Mouse (Mus musculus): ENCODE data around the gene Tfcp2l1. TPM values are rescaled to one million over a fixed set of nuclear protein-coding genes. Genes with fewer than 3 reads are reported as not detected.
A peak's percentile ranks its signal among the peaks of the same experiment; 100 is the strongest.

The Tfcp2l1 gene
- total RNA-seq (2012; rRNA removed) (0.04 and 0.08 TPM in 2 replicates), total RNA-seq (2014; rRNA removed) (0.04 TPM in 2 replicates), polyA plus RNA-seq (2012; ENCODE audit: insufficient read length, low read depth) (0.03 TPM in 2 replicates)

GRCm38 (mm10) chr1:118627781-118628464 is at the start of gene Tfcp2l1:
TSS of gene Tfcp2l1 (plus strand) at chr1:118627945.
- Histone ChIP-seq H3K4me2 (ENCODE audit: insufficient read depth, low read depth, poor library complexity, severe bottlenecking) (peak within 1 kb of the TSS; percentile 62), H3K4me1 (ENCODE audit: control insufficient read depth in 1 of 2, insufficient read depth in 2 of 2) (peaks cover 0 to 12% of the 10 kb centered on the region in 2 experiments; a peak in 2 of 4 replicates), H3K27me3 (replicated peaks) (peaks cover 55% of the 10 kb centered on the region), H3K9me3 (replicated peaks; ENCODE audit: low read length) (no peaks in the 10 kb centered on the region), H3K4me3 (replicated peaks in 1 of 3; ENCODE audit: low read depth in 2 of 3, low read length in 2 of 3, poor library complexity in 1 of 3) (peak within 1 kb of the TSS; percentile 3 to 59 (median 51)), H3K27ac (ENCODE audit: insufficient read depth, low read depth) (no peak within 1 kb of the TSS), H3K9ac (ENCODE audit: insufficient read depth, low read depth) (no peak within 1 kb of the TSS), H3K36me3 (replicated peaks in 1 of 2; ENCODE audit: control insufficient read depth in 1 of 2, insufficient read depth in 1 of 2, low read length in 1 of 2) (no peaks in the 10 kb centered on the region), H3K79me2 (replicated peaks; ENCODE audit: control insufficient read depth, extremely low read depth, insufficient read depth, poor library complexity, severe bottlenecking) (no peaks in the 10 kb centered on the region)
- DNase-seq (ENCODE audit: extremely low read depth), result peak; percentile 60
- in situ Hi-C loops (cut with MboI; ENCODE audit: low pct_ligation_motif_present, low pct_unique_long_range_greater_than_20kb, low sequenced_read_pairs) (no loop called here), dilution Hi-C loops (cut with MboI; ENCODE audit: extremely low pct_ligation_motif_present, extremely low pct_unique_long_range_greater_than_20kb, low sequenced_read_pairs) (no loop called here)
- TF ChIP-seq ZC3H11A (IDR thresholded peaks at IDR 0.05; ENCODE audit: low read depth, low read length) (no peak), SMC3 (IDR thresholded peaks at IDR 0.05; ENCODE audit: low read depth, low read length) (no peak; the same call in 1 of the 2 replicates), USF2 (conservative IDR thresholded peaks at IDR 0.05; ENCODE audit: low read depth, low read length) (no peak), MEF2A (IDR thresholded peaks at IDR 0.05; ENCODE audit: borderline replicate concordance, low read depth, low read length) (no peak), POLR2A (IDR thresholded peaks at IDR 0.05; ENCODE audit: low read depth, low read length) (peak; percentile 34; the same call in 1 of the 2 replicates), TBP (conservative IDR thresholded peaks at IDR 0.05; ENCODE audit: low read depth, low read length) (peak; percentile 71), E2F4 (IDR thresholded peaks at IDR 0.05; ENCODE audit: insufficient replicate concordance, low read depth, low read length) (no peak), GABPA (IDR thresholded peaks at IDR 0.05; ENCODE audit: insufficient replicate concordance, low read depth, low read length) (no peak), BHLHE40 (IDR thresholded peaks at IDR 0.05; ENCODE audit: low read depth, low read length) (no peak), NRF1 (IDR thresholded peaks at IDR 0.05; ENCODE audit: low read depth, low read length) (no peak), CTCF (conservative IDR thresholded peaks at IDR 0.05 in 1 of 2, IDR thresholded peaks at IDR 0.05 in 1 of 2; ENCODE audit: low read depth in 2 of 2, low read length in 2 of 2) (peak in 1 of 2 experiments; percentile 36; a peak in 1 of 4 replicates), HCFC1 (IDR thresholded peaks at IDR 0.05; ENCODE audit: low read depth, low read length) (no peak), JUND (conservative IDR thresholded peaks at IDR 0.05; ENCODE audit: low read depth, low read length) (no peak), PAX5 (IDR thresholded peaks at IDR 0.05; ENCODE audit: low read length) (no peak), POLR2AphosphoS2 (IDR thresholded peaks at IDR 0.05; ENCODE audit: low read depth, low read length) (no peak), EP300 (IDR thresholded peaks at IDR 0.05; ENCODE audit: low read length) (no peak), UBTF (IDR thresholded peaks at IDR 0.05; ENCODE audit: low read depth, low read length) (no peak), MAX (IDR thresholded peaks at IDR 0.05; ENCODE audit: low read length) (no peak), CHD1 (IDR thresholded peaks at IDR 0.05; ENCODE audit: low read depth, low read length) (no peak), ZMIZ1 (IDR thresholded peaks at IDR 0.05; ENCODE audit: low read depth, low read length) (no peak), MYC (IDR thresholded peaks at IDR 0.05; ENCODE audit: low read depth, low read length) (no peak), CHD2 (IDR thresholded peaks at IDR 0.05; ENCODE audit: low read length) (no peak), RCOR1 (conservative IDR thresholded peaks at IDR 0.05; ENCODE audit: low read depth, low read length) (no peak), ETS1 (conservative IDR thresholded peaks at IDR 0.05; ENCODE audit: low read depth, low read length) (no peak), IRF4 (IDR thresholded peaks at IDR 0.05; ENCODE audit: low read depth, low read length) (no peak), NELFE (IDR thresholded peaks at IDR 0.05; ENCODE audit: low read depth, low read length) (no peak), MXI1 (IDR thresholded peaks at IDR 0.05; ENCODE audit: low read depth, low read length) (peak; percentile 58; the same call in 1 of the 2 replicates), SIN3A (IDR thresholded peaks at IDR 0.05; ENCODE audit: low read length) (no peak), ZNF384 (IDR thresholded peaks at IDR 0.05; ENCODE audit: low read depth, low read length) (no peak), USF1 (IDR thresholded peaks at IDR 0.05; ENCODE audit: low read depth, low read length) (no peak), JUN (IDR thresholded peaks at IDR 0.05; ENCODE audit: insufficient read depth, low read depth, low read length) (no peak), MAZ (IDR thresholded peaks at IDR 0.05; ENCODE audit: low read depth, low read length) (no peak), TCF12 (IDR thresholded peaks at IDR 0.05; ENCODE audit: low read depth, low read length) (0 out of 2 replicates have a peak, but pooled peaks have one; percentile 24), ELF1 (IDR thresholded peaks at IDR 0.05; ENCODE audit: low read depth, low read length) (no peak), KAT2A (IDR thresholded peaks at IDR 0.05; ENCODE audit: insufficient replicate concordance, low read length) (no peak), ZKSCAN1 (IDR thresholded peaks at IDR 0.05; ENCODE audit: borderline replicate concordance, low read depth, low read length) (no peak), RAD21 (IDR thresholded peaks at IDR 0.05; ENCODE audit: low read depth, low read length) (no peak; the same call in none of the 2 replicates), MAFK (IDR thresholded peaks at IDR 0.05; ENCODE audit: insufficient replicate concordance, low read length) (no peak)

Data from CH12.LX (cell line).